Mouse (Mus musculus) heart, postnatal 0 days (tissue): Measurements from ENCODE around the gene Zfp212. TPM values are rescaled to one million over a fixed set of nuclear protein-coding genes. Genes with fewer than 3 reads are reported as not detected.

Experiments used
- ATAC-seq: fragments of 200-750 bp; cut with Nextera tagmentation; 2 replicates; pipeline ENCODE4 v1.8.0; 2017; ENCODE audit warnings: low read depth, moderate number of reproducible peaks, moderate library complexity; ENCODE audit not compliant: insufficient read depth
- DNase-seq: peaks from one replicate; pipeline ENCODE4 v3.0.0-alpha.2; 2016; ENCODE audit warnings: low spot score
- H3K27ac ChIP-seq: fragments of 300-500 bp; sonication (generic); 2 replicates; pipeline ENCODE4 v1.5.1; 2014; ENCODE audit warnings: low read depth, mild to moderate bottlenecking
- H3K27me3 ChIP-seq: fragments of 300-500 bp; sonication (generic); 2 replicates; pipeline ENCODE4 v1.6.1; 2014; ENCODE audit warnings: low read length, mixed read lengths; ENCODE audit not compliant: control insufficient read depth, insufficient read depth
- H3K36me3 ChIP-seq: fragments of 300-500 bp; sonication (generic); replicated peaks from 2 replicates; pipeline ENCODE4 v1.6.1; 2014; ENCODE audit warnings: low read length, mixed read lengths; ENCODE audit not compliant: control insufficient read depth, insufficient read depth
- H3K4me1 ChIP-seq: fragments of 300-500 bp; sonication (generic); 2 replicates; pipeline ENCODE4 v1.6.1; 2014; ENCODE audit warnings: antibody characterized with exemption; ENCODE audit not compliant: control insufficient read depth, insufficient read depth
- H3K4me2 ChIP-seq: fragments of 300-500 bp; sonication (generic); 2 replicates; pipeline ENCODE4 v1.6.1; 2014; ENCODE audit warnings: low read depth, mild to moderate bottlenecking, low read length, moderate library complexity
- H3K4me3 ChIP-seq: fragments of 300-500 bp; sonication (generic); 2 replicates; pipeline ENCODE4 v1.5.1; 2014; ENCODE audit warnings: low read depth, low read length
- H3K9ac ChIP-seq: fragments of 300-500 bp; sonication (generic); replicated peaks from 2 replicates; pipeline ENCODE4 v1.6.1; 2014; ENCODE audit warnings: low read depth, low read length, mixed read lengths
- H3K9me3 ChIP-seq: fragments of 300-500 bp; sonication (generic); replicated peaks from 2 replicates; pipeline ENCODE4 v1.6.1; 2016; ENCODE audit warnings: low read length; ENCODE audit not compliant: control insufficient read depth
- CTCF ChIP-seq: IDR thresholded peaks from 2 replicates; pipeline ENCODE4 v1.5.1; 2016; ENCODE audit warnings: antibody characterized with exemption, control low read depth, low read depth
- EP300 ChIP-seq: IDR thresholded peaks from 2 replicates; pipeline ENCODE4 v1.6.1; 2016; ENCODE audit warnings: antibody characterized with exemption, low read depth
- WGBS: fragments of 180-500 bp; shearing (Covaris S2); extraction: QIAGEN DNeasy Blood & Tissue Kit; methylation state at CpG from one replicate; pipeline ENCODE4 v1.1.7; 2014; 5-methylcytosine and 5-hydroxymethylcytosine counted together
- polyA plus RNA-seq: library from polyadenylated mRNA; unstranded; fragments of >200 nt; fragmentation: Nextera tagmentation; extraction: Ambion mirVana; gene quantifications from 2 replicates; pipeline ENCODE4 v1.2.1, GENCODE M21; 2015
- total RNA-seq: library from RNA; depleted of rRNA; stranded (reverse); fragments of >200 nt; gene quantifications from 2 replicates; pipeline ENCODE4 v1.2.3, GENCODE M21; 2014; ENCODE audit warnings: low replicate concordance

Zfp212 gene
- total and polyA plus RNA-seq, 2 experiments from 2014 or later: 5.8 to 5.9 TPM

DNA sequence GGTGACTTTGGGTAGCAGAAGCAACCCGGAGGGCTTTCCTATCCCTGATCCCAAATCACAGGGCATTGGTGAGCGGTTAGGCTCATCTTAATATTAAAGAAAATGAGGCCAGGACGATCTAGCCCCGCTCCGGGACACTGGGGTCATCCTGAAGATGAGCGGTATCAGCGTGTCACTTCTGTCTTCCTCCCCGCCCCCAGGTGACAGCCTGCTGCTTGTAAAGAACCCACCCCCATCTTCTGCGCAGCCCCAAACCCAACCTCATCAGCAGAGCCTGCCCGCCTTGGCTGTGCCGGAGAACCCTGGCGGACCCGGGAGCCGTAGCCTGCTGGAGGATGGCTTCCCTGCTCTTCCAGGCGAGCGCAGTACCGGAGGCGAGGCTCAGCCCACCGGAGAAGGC lies 15.9 kb upstream of the Zfp212 start:
- TF ChIP-seq EP300 (no peak), CTCF (no peak)
- no peaks in the 10 kb centered on the region for H3K4me1 ChIP-seq
- WGBS: 64% methylated on average over 19 of the region's 19 CpGs
- H3K27me3 ChIP-seq: no peaks in the 10 kb centered on the region
- H3K36me3 ChIP-seq: peaks cover 83% of the 10 kb centered on the region
- no peak overlapping the region for H3K9ac ChIP-seq
- no peak for DNase-seq
- H3K4me2 ChIP-seq: no peak overlapping the region
- no peak overlapping the region for H3K27ac ChIP-seq
- ATAC-seq: no peak
- H3K9me3 ChIP-seq: no peaks in the 10 kb centered on the region; the same call in 1 of the 2 replicates
- H3K4me3 ChIP-seq: no peak overlapping the region

DNA sequence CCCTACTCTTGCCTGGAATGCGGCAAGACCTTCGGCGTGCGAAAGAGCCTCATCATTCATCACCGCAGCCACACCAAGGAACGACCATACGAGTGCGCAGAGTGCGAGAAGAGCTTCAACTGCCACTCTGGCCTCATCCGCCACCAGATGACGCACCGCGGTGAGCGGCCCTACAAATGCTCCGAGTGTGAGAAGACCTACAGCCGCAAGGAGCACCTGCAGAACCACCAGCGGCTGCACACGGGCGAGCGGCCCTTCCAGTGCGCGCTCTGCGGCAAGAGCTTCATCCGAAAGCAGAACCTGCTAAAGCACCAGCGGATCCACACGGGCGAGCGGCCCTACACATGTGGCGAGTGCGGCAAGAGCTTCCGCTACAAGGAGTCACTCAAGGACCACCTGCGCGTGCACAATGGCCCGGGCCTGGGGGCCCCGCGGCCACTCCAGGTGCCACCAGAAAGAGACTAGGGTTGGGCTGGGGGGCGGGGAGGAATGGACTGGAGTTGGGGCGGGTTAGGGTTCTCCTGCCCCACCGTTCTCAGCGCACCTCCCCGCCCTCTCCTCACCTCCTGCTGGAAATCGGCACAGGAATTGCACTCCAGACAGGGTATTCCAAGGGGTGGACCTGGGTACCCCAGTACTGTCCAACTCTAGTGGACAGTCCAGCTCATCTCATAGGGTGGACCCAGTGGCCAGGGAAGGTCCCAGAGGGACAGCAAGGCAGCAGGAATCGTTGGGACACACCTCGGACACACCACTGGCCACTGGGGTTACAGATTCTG lies 15.2 kb upstream of the Zfp212 start:
- no peaks in the 10 kb centered on the region; the same call in 1 of the 2 replicates for H3K9me3 ChIP-seq
- no peak overlapping the region for H3K4me3 ChIP-seq
- ATAC-seq (no peak), DNase-seq (no peak)
- no peak overlapping the region for H3K27ac ChIP-seq
- no peak overlapping the region for H3K9ac ChIP-seq
- H3K36me3 ChIP-seq: peaks cover 75% of the 10 kb centered on the region
- H3K27me3 ChIP-seq: no peaks in the 10 kb centered on the region
- no peak overlapping the region for H3K4me2 ChIP-seq
- TF ChIP-seq CTCF (no peak), EP300 (no peak)
- H3K4me1 ChIP-seq: no peaks in the 10 kb centered on the region
- 81% methylated on average over 44 of the region's 44 CpGs for WGBS

DNA sequence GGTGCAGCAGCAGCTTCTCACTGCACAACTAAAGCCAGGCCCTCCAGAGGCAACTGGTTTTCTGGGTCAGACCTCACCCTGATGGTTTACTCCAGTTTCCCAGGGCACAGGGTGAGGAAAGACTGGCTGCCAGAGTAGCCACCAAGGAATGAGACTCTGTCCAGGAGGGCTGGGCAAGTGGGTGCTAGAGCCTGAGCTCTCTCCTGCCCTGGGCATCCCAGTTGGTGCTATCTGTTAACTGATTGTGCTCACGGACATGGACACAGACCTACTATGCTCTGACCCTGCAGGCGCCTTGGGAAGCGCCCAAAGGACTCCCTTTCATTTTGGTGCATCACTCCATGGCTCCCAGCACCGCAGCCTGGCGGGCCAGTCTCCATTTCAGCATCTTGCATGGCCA lies 13.9 kb upstream of the Zfp212 start:
- no peak for TF ChIP-seq EP300
- no peak for TF ChIP-seq CTCF
- no peak for DNase-seq
- no peak for ATAC-seq
- 90% methylated on average over 5 of the region's 5 CpGs for WGBS
- Histone ChIP-seq H3K36me3 (peaks cover 64% of the 10 kb centered on the region), H3K27ac (no peak overlapping the region), H3K4me3 (no peak overlapping the region), H3K27me3 (no peaks in the 10 kb centered on the region), H3K9me3 (no peaks in the 10 kb centered on the region; the same call in 1 of the 2 replicates), H3K4me1 (no peaks in the 10 kb centered on the region), H3K4me2 (no peak overlapping the region), H3K9ac (no peak overlapping the region)

- no peaks in the 10 kb centered on the region; the same call in 1 of the 2 replicates for H3K9me3 ChIP-seq
- DNase-seq: no peak
- H3K27ac ChIP-seq: no peak overlapping the region
- no peak for TF ChIP-seq EP300
- no peak for TF ChIP-seq CTCF
- no peak overlapping the region for H3K4me2 ChIP-seq
- no peak for ATAC-seq
- H3K27me3 ChIP-seq: no peaks in the 10 kb centered on the region
- H3K4me1 ChIP-seq: no peaks in the 10 kb centered on the region
- no peak overlapping the region for H3K4me3 ChIP-seq
- H3K9ac ChIP-seq: no peak overlapping the region
- WGBS: 60% methylated on average over 1 of the region's 1 CpGs
- H3K36me3 ChIP-seq: peaks cover 40% of the 10 kb centered on the region
Measured at GRCm38 (mm10) chr6:47909007-47909406, 11.3 kb upstream of the Zfp212 start.

GRCm38 (mm10) chr6:47911650-47912049 lies 8.6 kb upstream of the Zfp212 start:
- WGBS: 64% methylated on average over 1 of the region's 1 CpGs
- no peak overlapping the region for H3K9ac ChIP-seq
- H3K27ac ChIP-seq: no peak overlapping the region
- no peak for DNase-seq
- H3K4me2 ChIP-seq: no peak overlapping the region
- ATAC-seq: no peak
- H3K9me3 ChIP-seq: no peaks in the 10 kb centered on the region
- H3K4me3 ChIP-seq: no peak overlapping the region
- no peaks in the 10 kb centered on the region for H3K27me3 ChIP-seq
- peaks cover 13% of the 10 kb centered on the region; the same call in 1 of the 2 replicates for H3K36me3 ChIP-seq
- no peaks in the 10 kb centered on the region for H3K4me1 ChIP-seq
- TF ChIP-seq EP300: no peak
- no peak for TF ChIP-seq CTCF

GRCm38 (mm10) chr6:47912991-47913390 lies 7.3 kb upstream of the Zfp212 start:
- Histone ChIP-seq H3K27ac (no peak overlapping the region), H3K4me3 (no peak overlapping the region), H3K4me1 (no peaks in the 10 kb centered on the region), H3K9ac (no peak overlapping the region), H3K9me3 (no peaks in the 10 kb centered on the region), H3K4me2 (no peak overlapping the region), H3K36me3 (no peaks in the 10 kb centered on the region), H3K27me3 (no peaks in the 10 kb centered on the region)
- DNase-seq (no peak), ATAC-seq (no peak)
- TF ChIP-seq CTCF: no peak
- TF ChIP-seq EP300: no peak
- WGBS: 49% methylated on average over 3 of the region's 3 CpGs
